Mouse (Mus musculus): ENCODE results near the gene Ankrd55. TPM values are rescaled to one million over a fixed set of nuclear protein-coding genes. Genes with fewer than 3 reads are reported as not detected.

Gene Ankrd55
- total RNA-seq, 1 experiment = 0.18 TPM

DNA sequence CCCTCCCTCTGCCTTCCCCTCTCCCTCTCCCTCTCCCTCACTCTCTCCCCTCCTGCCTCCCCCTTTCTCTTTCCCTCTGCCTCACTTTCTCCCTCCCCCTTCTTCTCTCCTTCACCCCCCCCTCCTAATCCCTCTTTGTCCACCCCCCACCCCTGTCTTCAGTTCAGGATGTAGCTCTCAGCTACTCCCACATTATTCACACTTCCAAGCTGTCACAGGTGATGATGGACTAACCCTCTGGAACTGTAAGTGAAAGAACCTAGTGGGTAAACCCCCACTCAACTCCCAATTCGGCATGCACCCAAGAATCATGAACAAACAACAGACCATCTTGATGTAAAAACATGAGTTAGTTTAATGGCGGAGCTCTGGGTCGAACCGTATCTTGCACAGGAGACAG is 122.2 kb downstream of the Ankrd55 start:
- Histone ChIP-seq H3K27ac (ENCODE audit: insufficient read depth, low read depth, low read length, poor library complexity, severe bottlenecking) (peak overlapping the region; percentile 23), H3K9me3 (ENCODE audit: control insufficient read depth, insufficient read depth, low read depth, low read length) (no peaks in the 10 kb centered on the region), H3K9ac (ENCODE audit: insufficient read depth, low read depth, low read length, poor library complexity, severe bottlenecking) (no peak overlapping the region), H3K4me3 (ENCODE audit: insufficient read depth in 1 of 2, low read depth in 1 of 2, low read length in 2 of 2, poor library complexity in 1 of 2, severe bottlenecking in 1 of 2) (no peak overlapping the region), H3K4me1 (ENCODE audit: control insufficient read depth in 2 of 2, insufficient read depth in 2 of 2, low read length in 2 of 2, poor library complexity in 1 of 2) (peaks cover 8 to 9% of the 10 kb centered on the region in 2 experiments), H3K36me3 (ENCODE audit: control insufficient read depth, insufficient read depth, low read length, poor library complexity, severe bottlenecking) (no peaks in the 10 kb centered on the region)
- DNase-seq (ENCODE audit: low read depth, low spot score) = no peak
- in situ Hi-C loops (cut with MboI; ENCODE audit: low sequenced_read_pairs in 2 of 2, unreplicated experiment in 2 of 2) = no loop called here
- TF ChIP-seq ZNF384 (IDR thresholded peaks at IDR 0.05; ENCODE audit: low read depth, low read length) (no peak), CHD2 (IDR thresholded peaks at IDR 0.05; ENCODE audit: low read depth, low read length) (no peak), MAFK (IDR thresholded peaks at IDR 0.05; ENCODE audit: insufficient read depth, low read depth, low read length) (no peak), HCFC1 (IDR thresholded peaks at IDR 0.05; ENCODE audit: borderline replicate concordance, insufficient read depth, low read length) (no peak), ZC3H11A (IDR thresholded peaks at IDR 0.05; ENCODE audit: borderline replicate concordance, low read depth, low read length) (no peak)

DNA sequence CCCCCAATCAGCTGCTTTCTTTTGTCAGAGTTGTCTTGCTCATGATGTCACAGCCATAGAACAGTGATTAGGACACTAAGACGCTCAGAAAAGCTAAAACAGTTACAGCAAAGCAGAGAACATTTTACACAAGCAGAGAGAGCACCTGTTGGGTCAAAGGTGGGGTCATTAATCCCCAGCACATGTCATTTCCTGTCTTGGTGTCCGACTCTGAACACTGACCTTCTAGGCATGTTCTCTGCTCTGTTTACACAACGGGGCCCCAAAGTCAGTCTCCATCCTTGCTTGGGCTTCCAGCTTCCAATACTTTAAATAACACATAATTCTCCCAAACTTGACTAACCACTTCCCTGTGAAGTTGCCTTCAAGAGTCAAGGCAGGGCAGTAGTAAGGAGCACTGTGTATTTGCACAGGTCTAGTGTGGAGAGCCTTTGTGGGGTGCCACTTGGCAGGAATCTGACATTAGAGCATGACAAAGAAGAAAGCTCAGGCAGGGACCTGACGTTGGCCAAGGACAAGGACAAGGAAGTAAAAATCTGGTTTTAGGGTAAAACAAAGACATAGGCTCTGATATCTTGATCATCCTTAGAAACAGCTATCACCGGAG is 123.1 kb downstream of the Ankrd55 start:
- no peaks in the 10 kb centered on the region for H3K9me3 ChIP-seq (ENCODE audit: control insufficient read depth, insufficient read depth, low read depth, low read length)
- DNase-seq (ENCODE audit: low read depth, low spot score) = no peak
- H3K9ac ChIP-seq (ENCODE audit: insufficient read depth, low read depth, low read length, poor library complexity, severe bottlenecking) = no peak overlapping the region
- H3K27ac ChIP-seq (ENCODE audit: insufficient read depth, low read depth, low read length, poor library complexity, severe bottlenecking) = peak overlapping the region; percentile 23; the same call in 1 of the 2 replicates
- no peak for TF ChIP-seq MAFK (IDR thresholded peaks at IDR 0.05; ENCODE audit: insufficient read depth, low read depth, low read length)
- no peak for TF ChIP-seq CHD2 (IDR thresholded peaks at IDR 0.05; ENCODE audit: low read depth, low read length)
- no peak for TF ChIP-seq ZNF384 (IDR thresholded peaks at IDR 0.05; ENCODE audit: low read depth, low read length)
- no peak for TF ChIP-seq HCFC1 (IDR thresholded peaks at IDR 0.05; ENCODE audit: borderline replicate concordance, insufficient read depth, low read length)
- TF ChIP-seq ZC3H11A (IDR thresholded peaks at IDR 0.05; ENCODE audit: borderline replicate concordance, low read depth, low read length) = no peak
- H3K4me3 ChIP-seq (ENCODE audit: insufficient read depth in 1 of 2, low read depth in 1 of 2, low read length in 2 of 2, poor library complexity in 1 of 2, severe bottlenecking in 1 of 2) = no peak overlapping the region
- H3K4me1 ChIP-seq (ENCODE audit: control insufficient read depth in 2 of 2, insufficient read depth in 2 of 2, low read length in 2 of 2, poor library complexity in 1 of 2) = peaks cover 8 to 13% of the 10 kb centered on the region in 2 experiments
- H3K36me3 ChIP-seq (ENCODE audit: control insufficient read depth, insufficient read depth, low read length, poor library complexity, severe bottlenecking) = no peaks in the 10 kb centered on the region
- in situ Hi-C loops (cut with MboI; ENCODE audit: low sequenced_read_pairs in 2 of 2, unreplicated experiment in 2 of 2) = no loop called here

DNA sequence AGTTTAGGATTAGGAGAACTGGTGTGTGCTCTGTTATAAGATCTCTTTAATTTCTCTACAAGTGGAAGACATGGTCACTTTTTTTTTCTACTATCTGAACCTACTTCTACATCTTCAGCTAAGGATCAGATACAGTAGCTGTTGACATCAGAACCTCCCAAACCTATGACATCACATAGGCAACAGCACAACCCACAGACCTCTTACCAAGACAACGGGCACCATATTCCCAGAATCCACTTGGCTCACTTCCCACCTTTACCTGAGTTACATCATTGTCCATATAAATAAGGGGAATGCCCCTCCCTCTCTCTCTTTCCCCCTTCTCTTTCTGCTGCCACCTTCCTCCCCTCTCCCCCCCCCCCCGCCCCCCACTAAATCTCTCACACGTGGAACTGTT is 124.0 kb downstream of the Ankrd55 start:
- in situ Hi-C loops (cut with MboI; ENCODE audit: low sequenced_read_pairs in 2 of 2, unreplicated experiment in 2 of 2) = no loop called here
- Histone ChIP-seq H3K36me3 (ENCODE audit: control insufficient read depth, insufficient read depth, low read length, poor library complexity, severe bottlenecking) (no peaks in the 10 kb centered on the region), H3K9me3 (ENCODE audit: control insufficient read depth, insufficient read depth, low read depth, low read length) (no peaks in the 10 kb centered on the region), H3K27ac (ENCODE audit: insufficient read depth, low read depth, low read length, poor library complexity, severe bottlenecking) (peak overlapping the region; percentile 82), H3K9ac (ENCODE audit: insufficient read depth, low read depth, low read length, poor library complexity, severe bottlenecking) (no peak overlapping the region), H3K4me3 (ENCODE audit: insufficient read depth in 1 of 2, low read depth in 1 of 2, low read length in 2 of 2, poor library complexity in 1 of 2, severe bottlenecking in 1 of 2) (no peak overlapping the region; a peak in 1 of 4 replicates), H3K4me1 (ENCODE audit: control insufficient read depth in 2 of 2, insufficient read depth in 2 of 2, low read length in 2 of 2, poor library complexity in 1 of 2) (peaks cover 13 to 14% of the 10 kb centered on the region in 2 experiments)
- DNase-seq (ENCODE audit: low read depth, low spot score) = no peak
- TF ChIP-seq ZC3H11A (IDR thresholded peaks at IDR 0.05; ENCODE audit: borderline replicate concordance, low read depth, low read length) (no peak), HCFC1 (IDR thresholded peaks at IDR 0.05; ENCODE audit: borderline replicate concordance, insufficient read depth, low read length) (no peak), CHD2 (IDR thresholded peaks at IDR 0.05; ENCODE audit: low read depth, low read length) (no peak), MAFK (IDR thresholded peaks at IDR 0.05; ENCODE audit: insufficient read depth, low read depth, low read length) (no peak), ZNF384 (IDR thresholded peaks at IDR 0.05; ENCODE audit: low read depth, low read length) (no peak)

DNA sequence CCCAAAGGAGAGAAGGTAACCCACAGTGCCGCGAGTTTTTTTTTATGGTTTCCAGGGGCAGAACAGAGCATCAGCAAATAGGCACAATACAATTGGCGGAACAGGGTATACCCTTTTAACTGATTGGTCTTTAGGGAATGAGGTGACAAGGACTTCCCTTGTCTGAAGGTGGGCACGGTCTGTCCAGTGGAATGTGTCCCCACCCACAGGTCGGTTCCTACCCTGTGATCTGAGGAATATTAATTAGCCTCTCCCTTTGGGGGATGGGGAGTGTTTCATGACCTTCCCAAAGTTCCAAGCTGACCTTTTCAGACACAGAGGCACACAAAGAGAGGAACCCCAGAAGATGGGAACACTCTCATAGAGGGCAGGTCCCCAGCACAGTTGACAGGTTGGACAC is 124.6 kb downstream of the Ankrd55 start:
- Histone ChIP-seq H3K27ac (ENCODE audit: insufficient read depth, low read depth, low read length, poor library complexity, severe bottlenecking) (peak overlapping the region; percentile 82), H3K9ac (ENCODE audit: insufficient read depth, low read depth, low read length, poor library complexity, severe bottlenecking) (0 out of 2 replicates have a peak overlapping the region, but pooled peaks have one; percentile 43), H3K9me3 (ENCODE audit: control insufficient read depth, insufficient read depth, low read depth, low read length) (no peaks in the 10 kb centered on the region), H3K36me3 (ENCODE audit: control insufficient read depth, insufficient read depth, low read length, poor library complexity, severe bottlenecking) (no peaks in the 10 kb centered on the region), H3K4me1 (ENCODE audit: control insufficient read depth in 2 of 2, insufficient read depth in 2 of 2, low read length in 2 of 2, poor library complexity in 1 of 2) (peaks cover 13 to 17% of the 10 kb centered on the region in 2 experiments), H3K4me3 (ENCODE audit: insufficient read depth in 1 of 2, low read depth in 1 of 2, low read length in 2 of 2, poor library complexity in 1 of 2, severe bottlenecking in 1 of 2) (no peak overlapping the region; a peak in 1 of 4 replicates)
- in situ Hi-C loops (cut with MboI; ENCODE audit: low sequenced_read_pairs in 2 of 2, unreplicated experiment in 2 of 2) = no loop called here
- TF ChIP-seq MAFK (IDR thresholded peaks at IDR 0.05; ENCODE audit: insufficient read depth, low read depth, low read length) = no peak
- no peak for TF ChIP-seq ZC3H11A (IDR thresholded peaks at IDR 0.05; ENCODE audit: borderline replicate concordance, low read depth, low read length)
- no peak for TF ChIP-seq HCFC1 (IDR thresholded peaks at IDR 0.05; ENCODE audit: borderline replicate concordance, insufficient read depth, low read length)
- TF ChIP-seq ZNF384 (IDR thresholded peaks at IDR 0.05; ENCODE audit: low read depth, low read length) = peak; percentile 63
- TF ChIP-seq CHD2 (IDR thresholded peaks at IDR 0.05; ENCODE audit: low read depth, low read length) = peak; percentile 60; the same call in 1 of the 2 replicates
- DNase-seq (ENCODE audit: low read depth, low spot score) = peak; percentile 62
